Mouse (Mus musculus) bone marrow macrophage, adult 2 months (primary cell): Measurements from ENCODE around the gene Ift22. TPM values are rescaled to one million over a fixed set of nuclear protein-coding genes. Genes with fewer than 3 reads are reported as not detected.

Experiments used
- H3K27ac ChIP-seq: 2 replicates; pipeline ENCODE4 v1.5.1; 2012; ENCODE audit warnings: low read depth, low read length; ENCODE audit not compliant: insufficient read depth
- H3K4me1 ChIP-seq: 2 replicates; pipeline ENCODE4 v1.6.1; 2012; ENCODE audit warnings: low read length; ENCODE audit not compliant: control insufficient read depth, insufficient read depth
- H3K4me3 ChIP-seq: 2 replicates; pipeline ENCODE4 v1.5.1; 2012; ENCODE audit warnings: mild to moderate bottlenecking, low read length, moderate library complexity; ENCODE audit not compliant: insufficient read depth
- CTCF ChIP-seq: IDR thresholded peaks from 2 replicates; pipeline ENCODE4 v1.5.1; 2012; ENCODE audit warnings: low read depth, mild to moderate bottlenecking, low read length, moderate library complexity
- POLR2A ChIP-seq: IDR thresholded peaks from 2 replicates; pipeline ENCODE4 v1.6.1; 2012; ENCODE audit warnings: mild to moderate bottlenecking, low read depth, low read length, borderline replicate concordance
- polyA plus RNA-seq: library from polyadenylated mRNA; stranded (reverse); fragments of >200 nt; gene quantifications from 2 replicates; pipeline ENCODE4 v1.2.4, GENCODE M21; 2012; ENCODE audit not compliant: missing spikeins, insufficient read depth, insufficient read length

Ift22 gene
- polyA plus RNA-seq, 1 experiment = 37.3 TPM

GRCm38 (mm10) chr5:136905630-136906029, 2.3 kb upstream of the Ift22 start:
- Histone ChIP-seq H3K4me1 (peaks cover 6% of the 10 kb centered on the region; the same call in 1 of the 2 replicates), H3K4me3 (no peak overlapping the region), H3K27ac (no peak overlapping the region)
- peak; percentile 33; the same call in 1 of the 2 replicates for TF ChIP-seq CTCF
- no peak for TF ChIP-seq POLR2A

DNA sequence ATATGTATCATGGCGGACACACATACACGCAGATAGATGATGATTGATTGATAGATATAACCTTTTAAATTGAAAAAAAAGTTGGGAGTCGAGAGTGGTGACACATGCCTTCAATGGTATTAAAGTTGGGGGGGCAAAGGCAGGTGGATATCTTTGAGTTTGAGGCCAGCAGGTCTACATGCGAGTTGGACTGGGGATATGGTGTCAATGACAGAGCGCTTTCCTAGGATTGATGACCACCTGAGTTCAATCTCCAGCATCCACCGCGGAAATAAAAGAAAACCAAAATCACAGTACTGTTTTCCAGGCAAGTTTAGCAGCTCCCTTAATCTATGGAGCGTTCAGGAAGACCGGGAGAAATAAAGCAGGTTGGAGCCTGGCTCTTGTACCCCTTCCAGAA, 363 bp upstream of the Ift22 start:
- Histone ChIP-seq H3K4me1 (peaks cover 6% of the 10 kb centered on the region; the same call in 1 of the 2 replicates), H3K27ac (no peak overlapping the region), H3K4me3 (peak overlapping the region; percentile 83)
- no peak for TF ChIP-seq CTCF
- TF ChIP-seq POLR2A = no peak

- TF ChIP-seq POLR2A = no peak
- no peak for TF ChIP-seq CTCF
- Histone ChIP-seq H3K27ac (no peak overlapping the region), H3K4me1 (peaks cover 3% of the 10 kb centered on the region; the same call in 1 of the 2 replicates), H3K4me3 (no peak overlapping the region)
Measured at GRCm38 (mm10) chr5:136914183-136914582, 6.2 kb downstream of the Ift22 start.

DNA sequence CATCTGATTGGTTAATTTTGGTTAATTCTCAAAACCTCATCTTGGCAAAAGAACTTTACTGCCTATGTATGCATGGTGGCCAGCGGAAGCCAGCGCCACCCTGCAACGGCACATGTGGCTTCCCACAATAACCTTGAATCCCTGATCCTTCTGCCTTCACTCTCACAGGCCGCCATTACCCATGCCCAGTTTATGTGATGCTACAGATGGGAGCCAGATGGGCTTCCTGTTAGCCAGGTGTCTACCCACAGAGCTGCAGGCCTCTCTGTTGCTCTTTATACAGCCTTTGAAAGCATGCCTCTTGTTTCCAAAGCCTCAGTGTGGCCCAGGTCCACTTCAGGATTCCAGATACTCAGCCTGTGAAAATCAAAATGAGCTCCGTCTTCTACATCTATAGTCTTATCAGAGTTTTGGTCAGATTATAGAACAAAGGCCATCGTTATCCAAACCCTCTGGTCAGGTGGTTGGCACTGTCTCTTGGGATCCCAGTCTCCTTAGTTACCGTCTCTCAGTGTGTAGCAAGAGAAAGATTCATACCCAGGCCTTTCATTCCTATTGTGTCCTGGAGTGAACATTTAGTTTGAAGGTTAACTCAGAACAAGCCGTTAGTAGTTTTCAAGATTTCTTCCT, 9.8 kb downstream of the Ift22 start:
- no peak for TF ChIP-seq POLR2A
- no peak for TF ChIP-seq CTCF
- Histone ChIP-seq H3K4me3 (no peak overlapping the region), H3K4me1 (no peaks in the 10 kb centered on the region), H3K27ac (no peak overlapping the region)

GRCm38 (mm10) chr5:136918655-136919472, 10.9 kb downstream of the Ift22 start:
- TF ChIP-seq POLR2A (no peak), CTCF (no peak)
- Histone ChIP-seq H3K4me1 (no peaks in the 10 kb centered on the region), H3K4me3 (peak overlapping the region; percentile 77), H3K27ac (no peak overlapping the region; the same call in 1 of the 2 replicates)

GRCm38 (mm10) chr5:136919546-136920301, 11.8 kb downstream of the Ift22 start:
- H3K27ac ChIP-seq = no peak overlapping the region
- no peak for TF ChIP-seq POLR2A
- no peak for TF ChIP-seq CTCF
- no peaks in the 10 kb centered on the region for H3K4me1 ChIP-seq
- peak overlapping the region; percentile 77 for H3K4me3 ChIP-seq

DNA sequence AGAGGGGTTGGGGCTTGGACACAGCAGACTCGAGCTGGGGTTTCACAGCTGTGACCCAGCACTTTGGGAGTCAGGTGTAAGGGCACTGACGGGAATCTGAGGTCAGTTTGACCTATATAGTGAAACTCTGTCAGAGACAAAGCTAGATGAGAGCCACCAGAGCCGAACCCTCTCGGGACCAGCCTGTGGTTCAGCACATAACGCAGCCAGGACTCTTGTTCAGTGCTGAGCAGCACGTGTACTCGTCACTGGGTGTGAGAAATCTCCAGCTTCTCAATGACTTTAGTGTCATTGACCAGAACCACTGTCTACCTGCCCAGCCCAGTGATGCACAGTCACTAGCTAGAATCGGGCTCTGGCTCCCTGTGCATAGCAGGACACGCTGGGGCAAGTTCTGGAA, 14.9 kb downstream of the Ift22 start:
- Histone ChIP-seq H3K4me1 (no peaks in the 10 kb centered on the region), H3K4me3 (no peak overlapping the region), H3K27ac (no peak overlapping the region)
- no peak for TF ChIP-seq POLR2A
- TF ChIP-seq CTCF = no peak

DNA sequence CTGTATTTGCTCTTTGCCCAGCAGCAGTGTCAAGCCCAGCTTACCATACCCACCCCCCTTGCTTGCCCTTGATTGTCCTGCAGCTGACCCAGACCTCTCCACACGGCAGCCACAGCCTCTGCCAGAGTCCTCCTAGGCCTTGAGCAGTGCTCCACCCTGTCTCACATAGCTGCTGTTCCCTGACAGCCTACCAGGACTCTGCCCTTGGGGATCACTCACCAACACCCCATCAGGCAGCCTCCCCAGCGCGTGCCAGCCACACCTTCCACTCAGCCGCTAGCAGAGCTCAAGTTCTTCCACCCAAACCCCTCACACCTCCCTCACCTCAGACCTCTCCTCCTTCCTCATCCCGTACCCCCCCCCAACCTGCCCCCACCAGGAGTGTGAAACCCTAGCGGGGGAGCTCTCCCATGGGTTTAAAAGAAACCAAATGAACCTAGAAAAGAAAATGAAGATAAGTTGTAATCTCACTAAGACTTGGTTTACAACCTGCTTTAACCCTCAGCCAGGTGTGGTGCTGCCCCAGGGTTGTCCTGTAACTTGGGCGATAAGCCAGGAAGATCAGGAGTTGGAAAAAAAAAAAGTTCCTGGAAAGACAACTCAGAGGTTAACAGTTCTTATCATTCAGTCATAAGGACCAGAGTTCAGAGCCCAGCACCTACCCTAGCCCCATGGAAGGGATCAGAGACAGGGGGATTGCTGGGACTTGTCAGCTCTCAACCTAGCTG, 16.0 kb downstream of the Ift22 start:
- TF ChIP-seq CTCF (no peak), POLR2A (no peak)
- Histone ChIP-seq H3K4me3 (no peak overlapping the region), H3K27ac (no peak overlapping the region), H3K4me1 (no peaks in the 10 kb centered on the region)

- H3K4me1 ChIP-seq = no peaks in the 10 kb centered on the region
- no peak for TF ChIP-seq POLR2A
- TF ChIP-seq CTCF = peak; percentile 88
- no peak overlapping the region for H3K4me3 ChIP-seq
- no peak overlapping the region for H3K27ac ChIP-seq
Measured at GRCm38 (mm10) chr5:136929073-136929472, 21.1 kb downstream of the Ift22 start.
